Mouse (Mus musculus) midbrain, embryonic 15.5 days (tissue): ENCODE measurements around the gene Ap5m1. TPM values are rescaled to one million over a fixed set of nuclear protein-coding genes. Genes with fewer than 3 reads are reported as not detected.
A peak's percentile ranks its signal among the peaks of the same experiment; 100 is the strongest.
"Not testable (repeated sequence)": the region's sequence is repeated elsewhere in the genome, so short reads cannot be mapped to it uniquely, and the experiment has no call there.

Experiments used
- ATAC-seq: fragments of 200-750 bp; cut with Nextera tagmentation; replicated peaks from 2 replicates; pipeline ENCODE4 v1.8.0; 2017; ENCODE audit warnings: moderate TSS enrichment
- H3K27ac ChIP-seq: fragments of 300-500 bp; sonication (generic); 2 replicates; pipeline ENCODE4 v1.5.1; 2015; ENCODE audit warnings: mild to moderate bottlenecking, inconsistent platforms
- H3K27me3 ChIP-seq: fragments of 300-500 bp; sonication (generic); replicated peaks from 2 replicates; pipeline ENCODE4 v1.6.1; 2015; ENCODE audit warnings: inconsistent platforms
- H3K36me3 ChIP-seq: fragments of 300-500 bp; sonication (generic); replicated peaks from 2 replicates; pipeline ENCODE4 v1.6.1; 2015; ENCODE audit warnings: inconsistent platforms
- H3K4me1 ChIP-seq: fragments of 300-500 bp; sonication (generic); 2 replicates; pipeline ENCODE4 v1.6.1; 2015; ENCODE audit warnings: inconsistent platforms
- H3K4me2 ChIP-seq: fragments of 300-500 bp; sonication (generic); 2 replicates; pipeline ENCODE4 v1.6.1; 2015; ENCODE audit warnings: inconsistent platforms, mild to moderate bottlenecking, moderate library complexity
- H3K4me3 ChIP-seq: fragments of 300-500 bp; sonication (generic); 2 replicates; pipeline ENCODE4 v1.5.1; 2015; ENCODE audit warnings: mild to moderate bottlenecking, inconsistent platforms
- H3K9ac ChIP-seq: fragments of 300-500 bp; sonication (generic); 2 replicates; pipeline ENCODE4 v1.6.1; 2015; ENCODE audit warnings: mild to moderate bottlenecking, inconsistent platforms
- H3K9me3 ChIP-seq: fragments of 300-500 bp; sonication (generic); 2 replicates; pipeline ENCODE4 v1.6.1; 2016; ENCODE audit warnings: inconsistent platforms
- WGBS: fragments of 180-500 bp; shearing (Covaris S2); methylation state at CpG from one replicate; pipeline ENCODE4 v1.1.7; 2015; ENCODE audit warnings: mixed read lengths; 5-methylcytosine and 5-hydroxymethylcytosine counted together
- polyA plus RNA-seq: library from polyadenylated mRNA; unstranded; fragments of >200 nt; fragmentation: Nextera tagmentation; extraction: Ambion mirVana; gene quantifications from 2 replicates; pipeline ENCODE4 v1.2.1, GENCODE M21; 2015

Ap5m1 gene
- polyA plus RNA-seq, 1 experiment from 2014 or later = 22.2 TPM

GRCm38 (mm10) chr14:49078820-49079219 is 12.9 kb downstream of the Ap5m1 start:
- H3K27ac ChIP-seq = no peak overlapping the region
- WGBS = 92% methylated on average over 2 of the region's 2 CpGs
- H3K27me3 ChIP-seq = no peaks in the 10 kb centered on the region
- no peaks in the 10 kb centered on the region for H3K4me1 ChIP-seq
- H3K9ac ChIP-seq = no peak overlapping the region
- H3K9me3 ChIP-seq = no peaks in the 10 kb centered on the region
- ATAC-seq = no peak
- no peak overlapping the region for H3K4me3 ChIP-seq
- peaks cover 20% of the 10 kb centered on the region for H3K36me3 ChIP-seq
- H3K4me2 ChIP-seq = no peak overlapping the region

- Histone ChIP-seq H3K4me1 (peaks cover 9% of the 10 kb centered on the region; the same call in 1 of the 2 replicates), H3K36me3 (peaks cover 5% of the 10 kb centered on the region; the same call in 1 of the 2 replicates), H3K4me2 (no peak overlapping the region), H3K9ac (no peak overlapping the region), H3K4me3 (no peak overlapping the region), H3K27me3 (no peaks in the 10 kb centered on the region), H3K9me3 (no peaks in the 10 kb centered on the region), H3K27ac (no peak overlapping the region)
- no peak for ATAC-seq
- 77% methylated on average over 4 of the region's 4 CpGs for WGBS
Measured at GRCm38 (mm10) chr14:49086522-49086921, 20.6 kb downstream of the Ap5m1 start.

- no peak overlapping the region for H3K4me3 ChIP-seq
- no peak for ATAC-seq
- peaks cover 2% of the 10 kb centered on the region; the same call in 1 of the 2 replicates for H3K36me3 ChIP-seq
- no peak overlapping the region for H3K9ac ChIP-seq
- WGBS = 14% methylated on average over 14 of the region's 14 CpGs
- H3K9me3 ChIP-seq = no peaks in the 10 kb centered on the region
- no peak overlapping the region for H3K4me2 ChIP-seq
- H3K27me3 ChIP-seq = no peaks in the 10 kb centered on the region
- no peak overlapping the region for H3K27ac ChIP-seq
- H3K4me1 ChIP-seq = peaks cover 9% of the 10 kb centered on the region; the same call in 1 of the 2 replicates
Measured at GRCm38 (mm10) chr14:49088155-49089048, 22.5 kb downstream of the Ap5m1 start.

- no peaks in the 10 kb centered on the region for H3K9me3 ChIP-seq
- H3K4me1 ChIP-seq = peaks cover 9% of the 10 kb centered on the region; the same call in 1 of the 2 replicates
- no peak for ATAC-seq
- H3K4me2 ChIP-seq = no peak overlapping the region
- no peak overlapping the region for H3K27ac ChIP-seq
- H3K36me3 ChIP-seq = no peaks in the 10 kb centered on the region; the same call in 1 of the 2 replicates
- no peak overlapping the region for H3K4me3 ChIP-seq
- WGBS = 10% methylated on average over 6 of the region's 6 CpGs
- H3K27me3 ChIP-seq = no peaks in the 10 kb centered on the region
- H3K9ac ChIP-seq = no peak overlapping the region
Measured at GRCm38 (mm10) chr14:49089461-49090058, 23.7 kb downstream of the Ap5m1 start.

- no peaks in the 10 kb centered on the region for H3K9me3 ChIP-seq
- H3K4me1 ChIP-seq = peaks cover 9% of the 10 kb centered on the region; the same call in 1 of the 2 replicates
- WGBS = 18% methylated on average over 5 of the region's 5 CpGs
- no peak for ATAC-seq
- H3K9ac ChIP-seq = no peak overlapping the region
- H3K4me2 ChIP-seq = no peak overlapping the region
- no peak overlapping the region for H3K4me3 ChIP-seq
- no peaks in the 10 kb centered on the region for H3K27me3 ChIP-seq
- H3K27ac ChIP-seq = no peak overlapping the region
- no peaks in the 10 kb centered on the region for H3K36me3 ChIP-seq
Measured at GRCm38 (mm10) chr14:49090102-49090501, 24.2 kb downstream of the Ap5m1 start.

GRCm38 (mm10) chr14:49091277-49091676 is 25.4 kb downstream of the Ap5m1 start:
- H3K36me3 ChIP-seq = no peaks in the 10 kb centered on the region
- no peak overlapping the region for H3K27ac ChIP-seq
- no peak overlapping the region for H3K4me2 ChIP-seq
- no peaks in the 10 kb centered on the region for H3K27me3 ChIP-seq
- WGBS = 43% methylated on average over 4 of the region's 4 CpGs
- ATAC-seq = no peak
- H3K4me3 ChIP-seq = no peak overlapping the region
- H3K9ac ChIP-seq = no peak overlapping the region
- no peaks in the 10 kb centered on the region for H3K9me3 ChIP-seq
- H3K4me1 ChIP-seq = peaks cover 9% of the 10 kb centered on the region; the same call in 1 of the 2 replicates

GRCm38 (mm10) chr14:49091755-49092154 is 25.9 kb downstream of the Ap5m1 start:
- H3K9ac ChIP-seq, H3K27ac ChIP-seq, H3K27me3 ChIP-seq, H3K9me3 ChIP-seq, H3K4me2 ChIP-seq, H3K36me3 ChIP-seq, H3K4me3 ChIP-seq, ATAC-seq, H3K4me1 ChIP-seq: not testable (repeated sequence)
- 31% methylated on average over 1 of the region's 1 CpGs for WGBS

- H3K9ac ChIP-seq = no peak overlapping the region
- ATAC-seq = no peak
- no peaks in the 10 kb centered on the region for H3K4me1 ChIP-seq
- no peak overlapping the region for H3K4me3 ChIP-seq
- H3K4me2 ChIP-seq = no peak overlapping the region
- H3K27me3 ChIP-seq = no peaks in the 10 kb centered on the region
- H3K27ac ChIP-seq = no peak overlapping the region
- no peaks in the 10 kb centered on the region for H3K36me3 ChIP-seq
- 9% methylated on average over 7 of the region's 7 CpGs for WGBS
- no peaks in the 10 kb centered on the region for H3K9me3 ChIP-seq
Measured at GRCm38 (mm10) chr14:49118381-49118780, 52.5 kb downstream of the Ap5m1 start.

- 69% methylated on average over 9 of the region's 9 CpGs for WGBS
- Histone ChIP-seq H3K36me3 (no peaks in the 10 kb centered on the region), H3K9me3 (no peaks in the 10 kb centered on the region), H3K4me1 (no peaks in the 10 kb centered on the region), H3K4me2 (no peak overlapping the region), H3K9ac (no peak overlapping the region), H3K27me3 (no peaks in the 10 kb centered on the region), H3K27ac (no peak overlapping the region), H3K4me3 (no peak overlapping the region)
- no peak for ATAC-seq
Measured at GRCm38 (mm10) chr14:49121723-49122122, 55.8 kb downstream of the Ap5m1 start.

GRCm38 (mm10) chr14:49127162-49127779 is 61.4 kb downstream of the Ap5m1 start:
- no peaks in the 10 kb centered on the region for H3K27me3 ChIP-seq
- WGBS = 14% methylated on average over 23 of the region's 23 CpGs
- peak overlapping the region; percentile 49 for H3K27ac ChIP-seq
- peak overlapping the region; percentile 50 for H3K4me2 ChIP-seq
- H3K9me3 ChIP-seq = no peaks in the 10 kb centered on the region
- peaks cover 21% of the 10 kb centered on the region for H3K4me1 ChIP-seq
- H3K9ac ChIP-seq = peak overlapping the region; percentile 9
- no peaks in the 10 kb centered on the region for H3K36me3 ChIP-seq
- H3K4me3 ChIP-seq = peak overlapping the region; percentile 23
- peak; percentile 80 for ATAC-seq

GRCm38 (mm10) chr14:49128544-49129263 is 62.8 kb downstream of the Ap5m1 start:
- H3K27ac ChIP-seq = 0 out of 2 replicates have a peak overlapping the region, but pooled peaks have one; percentile 29

GRCm38 (mm10) chr14:49132391-49132790 is 66.5 kb downstream of the Ap5m1 start:
- Histone ChIP-seq H3K4me2 (no peak overlapping the region), H3K9me3 (no peaks in the 10 kb centered on the region), H3K9ac (no peak overlapping the region), H3K27ac (no peak overlapping the region), H3K4me3 (no peak overlapping the region), H3K27me3 (no peaks in the 10 kb centered on the region), H3K36me3 (no peaks in the 10 kb centered on the region), H3K4me1 (peaks cover 16% of the 10 kb centered on the region)
- WGBS = 88% methylated on average over 3 of the region's 3 CpGs
- no peak for ATAC-seq

More at GRCm38 (mm10) chr14:49128544-49129263, 62.8 kb downstream of the Ap5m1 start:
- H3K36me3 ChIP-seq = no peaks in the 10 kb centered on the region
- H3K27me3 ChIP-seq = no peaks in the 10 kb centered on the region
- peaks cover 21% of the 10 kb centered on the region for H3K4me1 ChIP-seq
- WGBS = 17% methylated on average over 10 of the region's 10 CpGs
- no peaks in the 10 kb centered on the region for H3K9me3 ChIP-seq
- H3K4me2 ChIP-seq = no peak overlapping the region
- H3K4me3 ChIP-seq = no peak overlapping the region
- no peak for ATAC-seq
- no peak overlapping the region for H3K9ac ChIP-seq
